Mouse (Mus musculus) intestine, postnatal 0 days (tissue): ENCODE data around the gene St3gal5. TPM values are rescaled to one million over a fixed set of nuclear protein-coding genes. Genes with fewer than 3 reads are reported as not detected.

Source experiments
- ATAC-seq: fragments of 200-750 bp; cut with Nextera tagmentation; 2 replicates; pipeline ENCODE4 v1.8.0; 2017; ENCODE audit warnings: mild to moderate bottlenecking, moderate TSS enrichment, moderate library complexity
- H3K27ac ChIP-seq: fragments of 300-500 bp; sonication (generic); 2 replicates; pipeline ENCODE4 v1.5.1; 2014; ENCODE audit warnings: mild to moderate bottlenecking, low read depth, low read length, moderate library complexity
- H3K27me3 ChIP-seq: fragments of 300-500 bp; sonication (generic); replicated peaks from 2 replicates; pipeline ENCODE4 v1.6.1; 2014; ENCODE audit warnings: low read length, mixed read lengths; ENCODE audit not compliant: control insufficient read depth, insufficient read depth
- H3K36me3 ChIP-seq: fragments of 300-500 bp; sonication (generic); 2 replicates; pipeline ENCODE4 v1.6.1; 2014; ENCODE audit warnings: mild to moderate bottlenecking, moderate library complexity; ENCODE audit not compliant: control insufficient read depth, insufficient read depth
- H3K4me1 ChIP-seq: fragments of 300-500 bp; sonication (generic); replicated peaks from 2 replicates; pipeline ENCODE4 v1.6.1; 2014; ENCODE audit warnings: antibody characterized with exemption, low read length, mixed read lengths; ENCODE audit not compliant: control insufficient read depth, insufficient read depth
- H3K4me2 ChIP-seq: fragments of 300-500 bp; sonication (generic); replicated peaks from 2 replicates; pipeline ENCODE4 v1.6.1; 2014; ENCODE audit warnings: low read depth, mild to moderate bottlenecking, moderate library complexity
- H3K4me3 ChIP-seq: fragments of 300-500 bp; sonication (generic); 2 replicates; pipeline ENCODE4 v1.5.1; 2014; ENCODE audit warnings: low read depth, low read length
- H3K9ac ChIP-seq: fragments of 300-500 bp; sonication (generic); 2 replicates; pipeline ENCODE4 v1.6.1; 2014; ENCODE audit warnings: mild to moderate bottlenecking, low read depth, low read length
- H3K9me3 ChIP-seq: fragments of 300-500 bp; sonication (generic); 2 replicates; pipeline ENCODE4 v1.6.1; 2016; ENCODE audit warnings: mixed run types; ENCODE audit not compliant: control insufficient read depth
- CTCF ChIP-seq: sonication (generic); IDR thresholded peaks from 2 replicates; pipeline ENCODE4 v1.5.1; 2016; ENCODE audit warnings: low read depth, mild to moderate bottlenecking, control low read depth, antibody characterized with exemption, moderate library complexity
- WGBS: fragments of 180-500 bp; shearing (Covaris S2); extraction: QIAGEN DNeasy Blood & Tissue Kit; methylation state at CpG from one replicate; pipeline ENCODE4 v1.1.7; 2014; 5-methylcytosine and 5-hydroxymethylcytosine counted together
- polyA plus RNA-seq: library from polyadenylated mRNA; unstranded; fragments of >200 nt; fragmentation: Nextera tagmentation; extraction: Ambion mirVana; gene quantifications from 2 replicates; pipeline ENCODE4 v1.2.1, GENCODE M21; 2015

The St3gal5 gene
- polyA plus RNA-seq, 1 experiment from 2014 or later, result 69.0 TPM

DNA sequence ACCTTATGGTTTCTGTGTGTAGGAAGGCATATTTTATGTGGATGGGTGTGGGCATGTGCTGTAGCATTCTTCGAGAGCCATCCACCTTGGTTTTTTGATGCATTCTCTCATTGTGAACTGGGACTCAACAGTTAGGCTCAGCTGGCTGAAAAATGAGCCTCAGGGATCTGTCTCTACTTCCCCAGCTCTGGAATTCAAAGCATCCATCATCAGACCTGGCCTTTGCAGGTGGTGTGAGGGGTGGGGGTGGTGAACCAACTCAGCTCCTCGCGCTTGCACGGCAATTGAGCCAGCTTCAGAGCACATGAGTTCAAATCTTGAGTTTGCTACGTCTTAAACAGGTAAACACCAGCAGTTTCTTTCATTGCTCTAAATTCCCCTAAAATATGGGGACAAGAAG lies 7.5 kb upstream of the St3gal5 start:
- no peaks in the 10 kb centered on the region for H3K36me3 ChIP-seq
- no peak for TF ChIP-seq CTCF
- no peak overlapping the region for H3K4me3 ChIP-seq
- no peaks in the 10 kb centered on the region for H3K27me3 ChIP-seq
- no peak overlapping the region for H3K9ac ChIP-seq
- no peaks in the 10 kb centered on the region for H3K4me1 ChIP-seq
- no peak for ATAC-seq
- WGBS, result 77% methylated on average over 5 of the region's 5 CpGs
- H3K27ac ChIP-seq, result no peak overlapping the region
- H3K9me3 ChIP-seq, result no peaks in the 10 kb centered on the region
- no peak overlapping the region for H3K4me2 ChIP-seq

- Histone ChIP-seq H3K4me3 (no peak overlapping the region), H3K9me3 (no peaks in the 10 kb centered on the region), H3K27ac (no peak overlapping the region), H3K9ac (no peak overlapping the region), H3K27me3 (no peaks in the 10 kb centered on the region), H3K36me3 (no peaks in the 10 kb centered on the region), H3K4me1 (no peaks in the 10 kb centered on the region), H3K4me2 (no peak overlapping the region)
- 52% methylated on average over 6 of the region's 6 CpGs for WGBS
- no peak for ATAC-seq
- TF ChIP-seq CTCF, result no peak
Observed at GRCm38 (mm10) chr6:72091007-72091406, 6.4 kb upstream of the St3gal5 start.

- H3K4me1 ChIP-seq, result no peaks in the 10 kb centered on the region
- no peak for ATAC-seq
- no peaks in the 10 kb centered on the region for H3K9me3 ChIP-seq
- TF ChIP-seq CTCF, result no peak
- no peak overlapping the region for H3K4me3 ChIP-seq
- no peak overlapping the region for H3K9ac ChIP-seq
- no peaks in the 10 kb centered on the region for H3K27me3 ChIP-seq
- no peak overlapping the region for H3K4me2 ChIP-seq
- 88% methylated on average over 1 of the region's 1 CpGs for WGBS
- no peak overlapping the region for H3K27ac ChIP-seq
- H3K36me3 ChIP-seq, result no peaks in the 10 kb centered on the region
Observed at GRCm38 (mm10) chr6:72093121-72093520, 4.3 kb upstream of the St3gal5 start.

DNA sequence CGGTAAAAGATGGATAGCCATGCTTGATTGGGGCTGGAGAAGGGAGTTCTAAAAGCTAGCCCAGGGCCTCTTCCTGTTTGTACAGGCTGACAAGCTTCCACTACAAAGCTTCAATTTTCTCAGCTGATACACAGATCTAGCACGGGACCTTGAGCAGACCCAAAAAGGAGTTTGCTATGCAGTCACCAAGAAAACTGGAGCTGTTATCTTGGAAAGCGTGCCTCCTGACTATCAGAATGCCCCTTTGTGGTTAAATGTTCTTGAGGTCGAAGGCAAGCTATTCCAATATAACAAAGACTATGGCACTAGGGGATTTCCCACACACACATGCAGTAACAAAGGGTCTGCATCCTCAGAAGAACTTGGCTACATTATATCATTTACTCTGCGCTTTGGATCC lies 1.2 kb upstream of the St3gal5 start:
- Histone ChIP-seq H3K4me3 (no peak overlapping the region), H3K9me3 (no peaks in the 10 kb centered on the region), H3K27me3 (no peaks in the 10 kb centered on the region), H3K27ac (no peak overlapping the region), H3K36me3 (no peaks in the 10 kb centered on the region), H3K4me2 (no peak overlapping the region), H3K9ac (no peak overlapping the region), H3K4me1 (no peaks in the 10 kb centered on the region)
- ATAC-seq, result no peak
- WGBS, result 54% methylated on average over 5 of the region's 5 CpGs
- TF ChIP-seq CTCF, result no peak

- ATAC-seq, result no peak
- H3K27ac ChIP-seq, result no peak overlapping the region
- no peak for TF ChIP-seq CTCF
- H3K9ac ChIP-seq, result no peak overlapping the region
- no peaks in the 10 kb centered on the region for H3K9me3 ChIP-seq
- WGBS, result 53% methylated on average over 8 of the region's 8 CpGs
- peak overlapping the region; percentile 70 for H3K4me3 ChIP-seq
- H3K27me3 ChIP-seq, result no peaks in the 10 kb centered on the region
- no peaks in the 10 kb centered on the region for H3K36me3 ChIP-seq
- peak overlapping the region; percentile 98 for H3K4me2 ChIP-seq
- H3K4me1 ChIP-seq, result no peaks in the 10 kb centered on the region
Observed at GRCm38 (mm10) chr6:72096669-72097068, 723 bp upstream of the St3gal5 start.

GRCm38 (mm10) chr6:72098021-72098655 lies 746 bp downstream of the St3gal5 start:
- Histone ChIP-seq H3K36me3 (no peaks in the 10 kb centered on the region), H3K27me3 (no peaks in the 10 kb centered on the region), H3K9me3 (no peaks in the 10 kb centered on the region), H3K4me2 (peak overlapping the region; percentile 98), H3K4me3 (peak overlapping the region; percentile 70), H3K27ac (peak overlapping the region; percentile 50), H3K9ac (peak overlapping the region; percentile 67), H3K4me1 (no peaks in the 10 kb centered on the region)
- 13% methylated on average over 15 of the region's 15 CpGs for WGBS
- no peak for ATAC-seq
- TF ChIP-seq CTCF, result no peak

GRCm38 (mm10) chr6:72098691-72099090 lies 1.3 kb downstream of the St3gal5 start:
- no peak overlapping the region for H3K9ac ChIP-seq
- WGBS, result 29% methylated on average over 2 of the region's 2 CpGs

More at GRCm38 (mm10) chr6:72098691-72099090, 1.3 kb downstream of the St3gal5 start:
- Histone ChIP-seq H3K4me1 (no peaks in the 10 kb centered on the region), H3K36me3 (no peaks in the 10 kb centered on the region), H3K27me3 (no peaks in the 10 kb centered on the region), H3K4me3 (peak overlapping the region; percentile 70), H3K27ac (no peak overlapping the region), H3K9me3 (no peaks in the 10 kb centered on the region), H3K4me2 (peak overlapping the region; percentile 98)
- no peak for ATAC-seq
- TF ChIP-seq CTCF, result peak; percentile 61
